Mouse (Mus musculus): ENCODE results near the gene Slmap. TPM values are rescaled to one million over a fixed set of nuclear protein-coding genes. Genes with fewer than 3 reads are reported as not detected.
A peak's percentile ranks its signal among the peaks of the same experiment; 100 is the strongest.

The Slmap gene
- polyA plus RNA-seq, 1 experiment from 2014 or later = 31.4 TPM

DNA sequence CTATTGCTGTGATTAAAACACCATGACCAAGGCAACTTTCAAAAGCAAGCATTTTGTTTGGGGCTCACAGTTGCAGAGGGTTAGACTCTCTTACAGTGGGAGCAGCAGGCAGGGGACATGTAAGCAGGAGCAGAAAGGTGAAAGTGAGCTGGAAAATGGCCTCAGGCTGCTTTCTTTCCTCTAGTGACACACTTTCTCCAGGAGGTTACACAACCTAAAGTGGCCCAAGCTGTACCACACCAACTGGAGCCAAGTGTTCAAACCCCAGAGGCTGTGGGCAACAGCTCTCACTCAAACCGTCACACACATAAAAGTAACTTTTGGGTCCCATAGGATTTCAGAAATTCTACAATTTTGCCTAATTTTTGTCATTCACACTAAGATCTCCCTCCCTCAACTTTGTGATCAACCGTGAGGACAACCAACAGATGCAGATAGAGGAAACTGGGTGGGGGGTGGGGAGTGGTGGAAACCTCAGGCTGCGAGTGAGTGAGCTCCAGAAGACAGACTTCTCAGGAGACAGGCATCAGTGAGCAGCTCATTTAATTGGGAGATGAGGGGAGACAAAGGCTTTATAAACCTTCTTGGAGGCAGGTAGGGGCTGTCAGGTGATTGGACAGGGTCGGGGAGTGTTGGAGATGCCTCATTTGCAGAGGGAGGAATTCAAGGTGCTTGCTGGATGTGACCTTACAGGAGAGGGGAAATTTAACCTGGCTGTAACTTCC, 37.4 kb upstream of the Slmap start:
- no peaks in the 10 kb centered on the region for H3K27me3 ChIP-seq (ENCODE audit: insufficient read depth, low read length)
- no peak overlapping the region for H3K4me3 ChIP-seq (ENCODE audit: low read depth, low read length)
- DNase-seq = no peak
- H3K9me3 ChIP-seq (ENCODE audit: low read depth, low read length) = no peaks in the 10 kb centered on the region
- 37% methylated on average over 4 of the region's 4 CpGs for WGBS
- no peak overlapping the region for H3K9ac ChIP-seq
- no peak for TF ChIP-seq CTCF (IDR thresholded peaks at IDR 0.05; ENCODE audit: low read depth)
- H3K4me1 ChIP-seq (ENCODE audit: insufficient read depth) = no peaks in the 10 kb centered on the region
- no peak overlapping the region for H3K27ac ChIP-seq (ENCODE audit: low read depth)
- no peaks in the 10 kb centered on the region for H3K36me3 ChIP-seq (ENCODE audit: insufficient read depth)
- ATAC-seq (ENCODE audit: insufficient read depth) = no peak
- no peak overlapping the region for H3K4me2 ChIP-seq

DNA sequence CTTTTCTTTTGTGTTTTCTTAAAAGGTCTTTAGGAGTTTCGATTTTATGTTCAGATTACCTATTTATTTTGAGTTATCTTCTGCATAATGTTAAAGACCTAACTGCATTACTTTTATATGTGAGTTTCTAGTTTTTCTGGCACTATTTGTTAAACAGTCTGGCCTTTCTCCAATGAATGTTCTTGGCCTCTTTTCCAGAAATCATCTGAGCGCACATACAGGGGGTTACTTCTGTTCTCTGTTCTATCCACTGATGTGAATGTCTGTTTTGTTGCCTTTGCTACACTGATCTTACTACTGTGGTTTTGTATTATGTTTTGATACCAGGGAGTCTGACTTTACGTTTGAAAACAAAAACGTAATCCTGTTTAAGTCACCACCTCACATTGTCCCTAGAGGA, 35.1 kb upstream of the Slmap start:
- no peaks in the 10 kb centered on the region for H3K9me3 ChIP-seq (ENCODE audit: low read depth, low read length)
- ATAC-seq (ENCODE audit: insufficient read depth) (no peak), DNase-seq (peak; percentile 41)
- H3K27me3 ChIP-seq (ENCODE audit: insufficient read depth, low read length) = no peaks in the 10 kb centered on the region
- no peaks in the 10 kb centered on the region for H3K36me3 ChIP-seq (ENCODE audit: insufficient read depth)
- no peak overlapping the region for H3K4me2 ChIP-seq
- no peak overlapping the region for H3K9ac ChIP-seq
- H3K4me3 ChIP-seq (ENCODE audit: low read depth, low read length) = no peak overlapping the region
- H3K27ac ChIP-seq (ENCODE audit: low read depth) = no peak overlapping the region
- WGBS = 80% methylated on average over 4 of the region's 4 CpGs
- H3K4me1 ChIP-seq (ENCODE audit: insufficient read depth) = no peaks in the 10 kb centered on the region
- no peak for TF ChIP-seq CTCF (IDR thresholded peaks at IDR 0.05; ENCODE audit: low read depth)

DNA sequence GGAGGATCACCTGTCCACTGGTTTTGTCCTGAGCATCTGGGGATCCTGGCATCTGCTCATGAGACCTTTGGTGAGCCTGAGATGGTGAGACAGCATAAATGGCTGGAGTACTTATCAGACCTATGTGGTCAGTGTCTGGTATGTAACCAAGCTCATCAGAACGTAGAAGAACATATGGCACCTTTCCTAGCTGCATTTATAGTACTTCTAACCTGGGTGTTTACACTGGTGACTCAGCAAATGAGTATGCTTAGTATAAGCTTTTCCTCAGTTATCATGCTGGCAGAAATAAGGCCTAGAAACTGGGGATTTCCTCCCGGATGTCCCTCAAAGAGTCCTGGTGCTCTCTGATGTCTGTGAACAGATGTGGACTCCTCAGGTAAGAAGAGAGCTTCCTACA, 27.5 kb upstream of the Slmap start:
- H3K4me3 ChIP-seq (ENCODE audit: low read depth, low read length) = no peak overlapping the region
- WGBS = 84% methylated on average over 2 of the region's 2 CpGs
- no peaks in the 10 kb centered on the region for H3K9me3 ChIP-seq (ENCODE audit: low read depth, low read length)
- no peak overlapping the region for H3K4me2 ChIP-seq
- no peak overlapping the region for H3K9ac ChIP-seq
- H3K4me1 ChIP-seq (ENCODE audit: insufficient read depth) = no peaks in the 10 kb centered on the region
- no peaks in the 10 kb centered on the region for H3K36me3 ChIP-seq (ENCODE audit: insufficient read depth)
- H3K27ac ChIP-seq (ENCODE audit: low read depth) = no peak overlapping the region
- no peaks in the 10 kb centered on the region for H3K27me3 ChIP-seq (ENCODE audit: insufficient read depth, low read length)
- DNase-seq (no peak), ATAC-seq (ENCODE audit: insufficient read depth) (no peak)
- TF ChIP-seq CTCF (IDR thresholded peaks at IDR 0.05; ENCODE audit: low read depth) = no peak

DNA sequence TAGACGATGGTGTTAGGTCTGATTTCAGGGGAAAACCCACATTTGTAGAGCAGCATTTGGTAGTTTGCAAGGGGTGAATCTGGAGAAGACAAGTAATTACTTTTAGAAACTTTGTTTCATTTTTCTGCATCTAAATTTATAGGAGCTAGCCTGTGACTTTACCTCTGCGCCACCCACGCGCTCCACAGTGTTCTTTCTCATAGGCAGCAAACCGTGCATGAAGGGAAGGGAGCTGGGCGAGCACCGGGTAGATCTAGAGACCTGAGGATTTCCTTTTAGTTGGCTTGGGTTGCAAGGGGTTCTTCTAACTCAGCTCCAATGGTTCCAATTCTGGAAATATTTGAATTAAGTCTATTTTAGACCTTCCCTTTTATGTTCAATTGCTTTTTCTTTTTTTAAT, 23.8 kb upstream of the Slmap start:
- Histone ChIP-seq H3K4me2 (no peak overlapping the region), H3K27me3 (ENCODE audit: insufficient read depth, low read length) (no peaks in the 10 kb centered on the region), H3K36me3 (ENCODE audit: insufficient read depth) (no peaks in the 10 kb centered on the region), H3K9me3 (ENCODE audit: low read depth, low read length) (no peaks in the 10 kb centered on the region), H3K9ac (no peak overlapping the region), H3K27ac (ENCODE audit: low read depth) (no peak overlapping the region), H3K4me3 (ENCODE audit: low read depth, low read length) (no peak overlapping the region), H3K4me1 (ENCODE audit: insufficient read depth) (no peaks in the 10 kb centered on the region)
- no peak for ATAC-seq (ENCODE audit: insufficient read depth)
- TF ChIP-seq CTCF (IDR thresholded peaks at IDR 0.05; ENCODE audit: low read depth) = no peak
- no peak for DNase-seq
- 86% methylated on average over 7 of the region's 7 CpGs for WGBS

DNA sequence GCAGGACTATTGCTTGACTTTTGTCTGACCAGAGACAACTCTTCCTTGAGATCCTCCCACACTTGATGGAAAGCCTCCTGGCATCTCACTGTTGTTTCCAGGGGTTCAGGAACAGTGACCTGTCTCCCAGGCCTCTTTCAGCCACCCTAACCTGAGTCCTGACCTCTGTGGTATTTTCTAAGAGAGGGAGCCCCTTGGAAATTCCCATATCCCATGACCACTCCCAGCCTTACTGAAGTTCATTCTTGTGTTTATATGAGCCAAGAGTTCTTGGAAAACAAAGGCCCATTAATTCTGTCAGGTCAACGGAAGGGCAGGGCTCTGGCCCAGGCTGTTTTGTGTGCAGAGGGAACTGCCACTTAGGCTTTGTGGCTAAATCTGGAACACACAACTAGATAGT, 22.9 kb upstream of the Slmap start:
- DNase-seq (peak; percentile 56), ATAC-seq (ENCODE audit: insufficient read depth) (no peak)
- no peak overlapping the region for H3K4me3 ChIP-seq (ENCODE audit: low read depth, low read length)
- TF ChIP-seq CTCF (IDR thresholded peaks at IDR 0.05; ENCODE audit: low read depth) = no peak
- H3K27ac ChIP-seq (ENCODE audit: low read depth) = no peak overlapping the region
- H3K27me3 ChIP-seq (ENCODE audit: insufficient read depth, low read length) = no peaks in the 10 kb centered on the region
- H3K4me2 ChIP-seq = no peak overlapping the region
- no peak overlapping the region for H3K9ac ChIP-seq
- no peaks in the 10 kb centered on the region for H3K36me3 ChIP-seq (ENCODE audit: insufficient read depth)
- WGBS = 16% methylated on average over 1 of the region's 1 CpGs
- H3K9me3 ChIP-seq (ENCODE audit: low read depth, low read length) = no peaks in the 10 kb centered on the region
- no peaks in the 10 kb centered on the region for H3K4me1 ChIP-seq (ENCODE audit: insufficient read depth)

DNA sequence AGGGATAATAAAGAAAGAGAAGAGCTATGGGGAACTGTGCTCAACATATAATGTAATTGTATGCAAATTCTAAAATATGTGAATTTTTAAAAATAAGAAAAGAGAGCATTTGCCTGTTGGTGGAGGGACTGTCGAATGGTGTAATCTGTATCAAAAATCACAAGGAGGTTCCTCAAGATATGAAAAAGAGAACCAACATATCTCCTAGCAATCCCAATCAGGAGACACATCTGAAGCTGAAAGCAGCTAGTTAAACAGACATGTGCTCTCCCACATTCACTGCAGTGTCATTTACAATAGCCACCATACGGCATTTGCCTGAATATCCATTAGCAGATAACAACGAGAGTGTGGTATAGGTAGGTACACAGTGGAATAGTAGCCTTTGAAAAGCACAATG, 18.1 kb upstream of the Slmap start:
- no peak for ATAC-seq (ENCODE audit: insufficient read depth)
- DNase-seq = no peak
- no peak overlapping the region for H3K27ac ChIP-seq (ENCODE audit: low read depth)
- H3K4me1 ChIP-seq (ENCODE audit: insufficient read depth) = no peaks in the 10 kb centered on the region
- H3K9me3 ChIP-seq (ENCODE audit: low read depth, low read length) = no peaks in the 10 kb centered on the region
- no peak overlapping the region for H3K9ac ChIP-seq
- no peak overlapping the region for H3K4me2 ChIP-seq
- TF ChIP-seq CTCF (IDR thresholded peaks at IDR 0.05; ENCODE audit: low read depth) = no peak
- no peaks in the 10 kb centered on the region for H3K27me3 ChIP-seq (ENCODE audit: insufficient read depth, low read length)
- no peaks in the 10 kb centered on the region for H3K36me3 ChIP-seq (ENCODE audit: insufficient read depth)
- 74% methylated on average over 3 of the region's 3 CpGs for WGBS
- H3K4me3 ChIP-seq (ENCODE audit: low read depth, low read length) = no peak overlapping the region

DNA sequence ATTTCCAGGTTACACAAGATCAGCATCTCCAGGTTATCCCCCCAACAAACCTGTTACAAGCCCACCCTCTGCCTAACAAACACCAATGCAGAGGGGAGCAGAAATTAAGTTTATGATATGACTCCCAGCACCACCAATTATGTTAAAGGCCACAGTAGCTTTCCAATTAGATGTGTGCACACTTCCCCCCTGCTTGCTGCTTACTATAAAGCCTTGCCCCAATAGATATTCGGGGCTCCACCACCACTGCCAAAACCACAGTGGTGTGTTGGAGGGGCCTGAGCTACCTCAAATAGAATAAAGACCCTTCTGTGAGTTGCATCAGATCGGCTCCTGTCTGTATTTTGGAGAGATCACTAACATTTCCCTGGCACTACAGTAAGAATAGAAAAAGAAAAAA, 17.7 kb upstream of the Slmap start:
- H3K9me3 ChIP-seq (ENCODE audit: low read depth, low read length) = no peaks in the 10 kb centered on the region
- H3K27me3 ChIP-seq (ENCODE audit: insufficient read depth, low read length) = no peaks in the 10 kb centered on the region
- no peak for DNase-seq
- no peak overlapping the region for H3K9ac ChIP-seq
- no peaks in the 10 kb centered on the region for H3K4me1 ChIP-seq (ENCODE audit: insufficient read depth)
- H3K4me2 ChIP-seq = no peak overlapping the region
- no peaks in the 10 kb centered on the region for H3K36me3 ChIP-seq (ENCODE audit: insufficient read depth)
- no peak for TF ChIP-seq CTCF (IDR thresholded peaks at IDR 0.05; ENCODE audit: low read depth)
- ATAC-seq (ENCODE audit: insufficient read depth) = no peak
- no peak overlapping the region for H3K27ac ChIP-seq (ENCODE audit: low read depth)
- no peak overlapping the region for H3K4me3 ChIP-seq (ENCODE audit: low read depth, low read length)
- WGBS = 76% methylated on average over 2 of the region's 2 CpGs
